Mouse (Mus musculus) stomach, postnatal 0 days (tissue): ENCODE measurements around the gene Pitx2.

Experiments
- CTCF ChIP-seq: IDR thresholded peaks from 2 replicates; pipeline ENCODE4 v1.5.1; 2016; ENCODE audit warnings: antibody characterized with exemption, low read depth, mild to moderate bottlenecking, moderate library complexity
- EP300 ChIP-seq: optimal IDR thresholded peaks from 2 replicates; pipeline ENCODE3; 2016; ENCODE audit warnings: antibody characterized with exemption

DNA sequence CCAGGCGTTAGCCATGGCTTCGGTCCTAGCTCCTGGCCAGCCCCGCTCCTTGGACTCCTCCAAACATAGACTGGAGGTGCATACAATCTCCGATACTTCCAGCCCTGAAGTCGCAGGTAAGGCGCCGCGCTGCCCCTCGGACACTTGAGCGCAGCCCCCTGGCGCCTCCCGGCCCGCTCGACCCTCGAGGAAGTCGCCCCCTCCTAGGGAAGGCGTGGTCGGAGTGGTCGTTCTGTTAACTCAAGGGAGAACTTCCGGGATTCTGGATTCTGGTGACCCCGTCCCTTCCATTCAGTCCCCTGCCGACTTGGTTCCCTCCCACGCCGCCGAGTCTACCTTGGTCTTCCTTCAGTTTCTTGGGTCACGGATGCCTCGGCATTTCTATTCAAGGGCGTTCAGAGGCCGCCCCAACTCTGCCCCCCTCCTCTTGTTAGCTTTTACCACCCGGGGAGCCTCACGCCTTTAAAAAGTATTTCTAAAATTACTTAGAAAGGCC lies 15.0 kb downstream of the Pitx2 start:
- TF ChIP-seq CTCF = no peak
- no peak for TF ChIP-seq EP300
